Mouse (Mus musculus) mouse trophoblast stem cell (cell line): ENCODE measurements around the gene Gm11236.
"Not testable (repeated sequence)": the region's sequence is repeated elsewhere in the genome, so short reads cannot be mapped to it uniquely, and the experiment has no call there.

Experiments
- in situ Hi-C, 2 experiments: fragments of 300-500 bp; cut with MseI, MboI; formaldehyde crosslinking; loops; 2 replicates in 1 of 2; 3 replicates in 1 of 2; pipeline ENCODE4 v1.15.1; 2025

The Gm11236 gene

DNA sequence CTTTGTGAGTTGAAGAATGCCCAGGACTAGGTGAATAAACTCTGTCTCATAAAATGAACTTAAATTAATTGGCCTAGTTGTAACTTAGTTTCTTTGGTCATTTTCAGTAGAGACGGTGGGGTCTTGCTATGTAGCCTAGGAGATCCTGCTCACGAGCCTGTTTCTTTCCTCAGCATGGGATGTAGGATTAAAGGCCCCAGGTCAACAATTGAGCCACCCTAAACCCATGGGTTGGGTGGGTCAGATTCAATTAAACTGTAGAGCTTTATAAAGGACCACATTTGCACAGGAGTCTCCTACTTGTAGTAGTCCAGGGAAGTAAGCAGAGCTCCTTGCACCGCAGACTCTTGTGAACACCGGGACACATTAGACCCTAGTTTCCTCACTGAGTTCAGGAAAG, at the start of gene Gm11236:
Gm11236 (plus strand) TSS at position 301 of the 400 bp plus-strand sequence.
- in situ Hi-C loops, result not testable (repeated sequence)

DNA sequence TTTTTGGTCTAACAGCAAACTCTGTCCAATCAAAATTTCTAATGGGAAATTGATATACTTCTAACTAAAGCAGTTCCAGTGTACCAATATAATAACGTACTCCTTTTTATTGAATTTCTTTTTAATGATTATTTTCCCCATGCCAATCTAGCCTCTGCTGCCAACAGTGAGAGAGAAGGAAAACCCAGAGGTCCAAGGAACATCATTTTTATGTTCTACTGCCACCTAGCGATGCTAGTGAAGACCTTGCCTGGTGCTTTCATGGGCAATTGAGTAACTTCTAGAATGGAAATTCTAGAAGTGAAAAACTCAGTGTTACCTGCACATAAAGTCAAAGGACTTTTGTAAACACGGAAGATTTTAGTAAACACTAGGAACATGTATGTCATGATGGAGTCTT, 38.7 kb upstream of the Gm11236 start:
- in situ Hi-C loops, result loop anchor here (25.0 kb wide), 3 partner anchors 113 to 363 kb away; partner anchors contain the start of gene 2310002L09Rik (in 1 of the 2)

DNA sequence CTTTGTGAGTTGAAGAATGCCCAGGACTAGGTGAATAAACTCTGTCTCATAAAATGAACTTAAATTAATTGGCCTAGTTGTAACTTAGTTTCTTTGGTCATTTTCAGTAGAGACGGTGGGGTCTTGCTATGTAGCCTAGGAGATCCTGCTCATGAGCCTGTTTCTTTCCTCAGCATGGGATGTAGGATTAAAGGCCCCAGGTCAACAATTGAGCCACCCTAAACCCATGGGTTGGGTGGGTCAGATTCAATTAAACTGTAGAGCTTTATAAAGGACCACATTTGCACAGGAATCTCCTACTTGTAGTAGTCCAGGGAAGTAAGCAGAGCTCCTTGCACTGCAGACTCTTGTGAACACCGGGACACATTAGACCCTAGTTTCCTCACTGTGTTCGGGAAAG, 30.3 kb upstream of the Gm11236 start, which contains the start of gene Gm11238:
Gm11238 (plus strand) TSS at position 301 of the 400 bp plus-strand sequence.
- in situ Hi-C loops, result not testable (repeated sequence)

DNA sequence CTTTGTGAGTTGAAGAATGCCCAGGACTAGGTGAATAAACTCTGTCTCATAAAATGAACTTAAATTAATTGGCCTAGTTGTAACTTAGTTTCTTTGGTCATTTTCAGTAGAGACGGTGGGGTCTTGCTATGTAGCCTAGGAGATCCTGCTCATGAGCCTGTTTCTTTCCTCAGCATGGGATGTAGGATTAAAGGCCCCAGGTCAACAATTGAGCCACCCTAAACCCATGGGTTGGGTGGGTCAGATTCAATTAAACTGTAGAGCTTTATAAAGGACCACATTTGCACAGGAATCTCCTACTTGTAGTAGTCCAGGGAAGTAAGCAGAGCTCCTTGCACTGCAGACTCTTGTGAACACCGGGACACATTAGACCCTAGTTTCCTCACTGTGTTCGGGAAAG, 15.2 kb upstream of the Gm11236 start, which contains the start of gene Gm11237:
Gm11237 (plus strand) TSS at position 301 of the 400 bp plus-strand sequence.
- in situ Hi-C loops, result not testable (repeated sequence)

DNA sequence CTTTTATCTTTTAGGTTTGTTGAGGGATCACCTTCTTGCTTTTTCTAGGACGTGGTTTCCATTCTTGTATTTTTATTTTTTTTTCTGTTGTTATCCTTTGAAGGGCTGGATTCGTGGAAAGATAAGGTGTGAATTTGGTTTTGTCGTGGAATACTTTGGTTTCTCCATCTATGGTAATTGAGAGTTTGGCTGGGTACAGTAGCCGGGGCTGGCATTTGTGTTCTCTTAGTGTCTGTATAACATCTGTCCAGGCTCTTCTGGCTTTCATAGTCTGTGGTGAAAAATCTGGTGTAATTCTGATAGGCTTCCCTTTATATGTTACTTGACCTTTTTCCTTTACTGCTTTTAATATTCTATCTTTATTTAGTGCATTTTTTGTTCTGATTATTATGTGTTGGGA, 23.9 kb downstream of the Gm11236 start:
- in situ Hi-C loops, result not testable (repeated sequence)

DNA sequence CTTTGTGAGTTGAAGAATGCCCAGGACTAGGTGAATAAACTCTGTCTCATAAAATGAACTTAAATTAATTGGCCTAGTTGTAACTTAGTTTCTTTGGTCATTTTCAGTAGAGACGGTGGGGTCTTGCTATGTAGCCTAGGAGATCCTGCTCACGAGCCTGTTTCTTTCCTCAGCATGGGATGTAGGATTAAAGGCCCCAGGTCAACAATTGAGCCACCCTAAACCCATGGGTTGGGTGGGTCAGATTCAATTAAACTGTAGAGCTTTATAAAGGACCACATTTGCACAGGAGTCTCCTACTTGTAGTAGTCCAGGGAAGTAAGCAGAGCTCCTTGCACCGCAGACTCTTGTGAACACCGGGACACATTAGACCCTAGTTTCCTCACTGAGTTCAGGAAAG, 30.1 kb downstream of the Gm11236 start, which contains the start of gene Gm11239:
Gm11239 (plus strand) TSS at position 301 of the 400 bp plus-strand sequence.
- in situ Hi-C loops, result not testable (repeated sequence)

DNA sequence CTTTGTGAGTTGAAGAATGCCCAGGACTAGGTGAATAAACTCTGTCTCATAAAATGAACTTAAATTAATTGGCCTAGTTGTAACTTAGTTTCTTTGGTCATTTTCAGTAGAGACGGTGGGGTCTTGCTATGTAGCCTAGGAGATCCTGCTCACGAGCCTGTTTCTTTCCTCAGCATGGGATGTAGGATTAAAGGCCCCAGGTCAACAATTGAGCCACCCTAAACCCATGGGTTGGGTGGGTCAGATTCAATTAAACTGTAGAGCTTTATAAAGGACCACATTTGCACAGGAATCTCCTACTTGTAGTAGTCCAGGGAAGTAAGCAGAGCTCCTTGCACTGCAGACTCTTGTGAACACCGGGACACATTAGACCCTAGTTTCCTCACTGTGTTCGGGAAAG, 45.3 kb downstream of the Gm11236 start, which contains the start of gene Gm428:
Gm428 (plus strand) TSS at position 301 of the 400 bp plus-strand sequence.
- in situ Hi-C loops, result not testable (repeated sequence)
